Mouse (Mus musculus): Measurements from ENCODE around the gene Olfr869.

Gene Olfr869

DNA sequence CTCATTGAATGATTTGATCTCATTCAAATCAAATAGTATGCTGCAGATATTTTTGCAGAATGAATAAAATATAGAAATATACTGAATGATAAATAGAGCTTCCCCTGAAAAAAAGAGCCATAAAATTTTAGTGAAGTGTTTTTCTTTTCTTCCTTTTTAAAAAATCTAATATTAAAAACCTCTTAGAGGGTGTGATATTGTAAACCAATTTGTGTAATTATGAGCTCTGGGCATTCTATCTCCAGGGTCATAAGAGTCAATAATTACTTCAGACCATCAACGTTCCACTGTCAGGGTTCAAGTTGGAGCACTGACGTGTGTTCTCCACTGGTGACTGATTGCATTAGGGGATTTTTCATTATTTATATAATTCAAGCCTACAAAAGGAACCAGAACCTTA, at the start of gene Olfr869:
Olfr869 (plus strand) TSS at position 301 of the 400 bp plus-strand sequence.
- ATAC-seq (ENCODE audit: low TSS enrichment) = no peak

DNA sequence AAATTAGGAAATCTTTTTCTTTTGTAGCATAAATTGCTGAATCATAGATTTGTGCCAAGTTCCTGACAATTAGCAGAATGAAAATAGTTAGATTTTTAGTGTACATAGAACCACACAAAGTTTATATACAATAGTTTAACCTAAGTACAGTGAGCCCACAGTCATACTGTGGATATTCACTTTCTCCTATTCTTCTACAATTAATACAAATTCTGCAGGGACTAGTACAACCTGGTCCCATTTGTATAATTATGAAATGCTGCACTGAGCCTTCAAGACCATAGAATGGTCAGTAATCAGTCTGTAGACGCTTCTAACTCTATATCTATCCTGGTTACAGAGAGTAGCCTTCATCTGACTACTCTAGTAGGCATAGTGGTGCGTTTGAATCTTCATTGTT, 30.5 kb upstream of the Olfr869 start, which contains the start of gene Olfr868:
Olfr868 (plus strand) TSS at position 301 of the 400 bp plus-strand sequence.
- no peak for ATAC-seq (ENCODE audit: low TSS enrichment)

DNA sequence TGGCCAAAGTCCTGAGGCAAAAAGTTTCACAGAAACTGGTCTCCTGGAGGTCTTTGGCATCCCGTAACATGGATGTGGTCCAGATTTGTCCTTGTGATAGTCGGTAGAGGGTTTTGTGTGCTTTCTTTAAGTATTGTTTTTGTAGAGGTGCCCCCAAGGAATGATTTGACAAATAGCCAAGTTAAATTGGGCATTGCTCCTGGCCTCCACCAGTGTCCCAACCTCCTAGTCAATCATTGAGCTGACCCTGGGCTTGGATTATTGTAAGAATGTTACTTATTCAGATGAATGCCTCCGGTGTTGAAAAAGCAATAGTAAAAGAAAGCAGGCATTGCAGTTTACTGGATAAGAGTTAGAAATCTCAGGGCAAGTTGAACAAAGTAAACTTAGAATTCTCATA, 20.9 kb downstream of the Olfr869 start:
- no peak for ATAC-seq (ENCODE audit: low TSS enrichment)

DNA sequence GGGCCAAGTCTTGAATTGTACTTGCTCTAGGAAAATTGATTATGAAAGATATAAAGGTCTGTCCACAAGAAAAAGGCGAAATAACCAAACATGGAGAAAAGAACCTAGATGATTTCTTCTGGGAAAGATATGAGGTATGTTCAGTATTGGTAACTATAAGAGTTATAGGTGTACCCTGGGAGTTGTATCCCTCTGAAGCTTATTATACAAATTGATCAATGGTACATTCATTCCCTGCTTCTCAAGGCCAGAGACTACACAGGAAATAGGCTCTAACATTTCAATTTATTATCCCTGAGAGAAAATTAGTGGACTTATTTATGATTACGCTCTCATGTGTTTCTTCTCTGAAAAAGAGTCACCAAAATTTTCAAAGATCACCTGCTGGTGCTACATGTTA, 45.1 kb downstream of the Olfr869 start, which contains the start of gene Olfr870:
Olfr870 (minus strand) TSS at position 101 of the 400 bp plus-strand sequence.
- ATAC-seq (ENCODE audit: low TSS enrichment) = no peak

DNA sequence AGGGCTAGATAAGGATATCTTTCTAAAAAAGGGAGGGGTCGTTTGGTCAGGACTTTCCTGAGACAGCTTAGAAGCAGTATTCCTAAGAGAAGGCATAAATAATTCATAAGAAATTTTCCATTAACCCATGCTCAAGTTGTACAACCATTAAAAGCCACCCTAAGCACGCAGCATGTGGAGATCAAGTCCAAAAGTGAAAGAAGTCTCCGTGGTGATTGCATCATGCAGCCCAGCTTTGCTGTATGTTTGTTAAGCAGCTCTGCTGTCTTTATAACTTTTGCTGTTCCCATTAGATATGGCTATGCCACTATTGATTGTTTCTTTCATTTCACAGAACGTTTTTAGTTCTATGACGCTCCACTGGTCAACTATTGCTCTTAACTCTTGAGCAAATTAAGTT, 50.7 kb downstream of the Olfr869 start:
- no peak for ATAC-seq (ENCODE audit: low TSS enrichment)

Measured in frontal cortex, adult (tissue).